Mouse (Mus musculus): Measurements from ENCODE around the gene Gpd1l. TPM values are rescaled to one million over a fixed set of nuclear protein-coding genes. Genes with fewer than 3 reads are reported as not detected.
"Not testable (repeated sequence)": the region's sequence is repeated elsewhere in the genome, so short reads cannot be mapped to it uniquely, and the experiment has no call there.

Gpd1l gene
- total RNA-seq (2014; rRNA removed): 73.8 and 86.0 TPM in 2 replicates
- polyA plus RNA-seq (2015; fragmentation: Nextera tagmentation; extraction: Ambion mirVana): 45.1 and 47.0 TPM in 2 replicates

DNA sequence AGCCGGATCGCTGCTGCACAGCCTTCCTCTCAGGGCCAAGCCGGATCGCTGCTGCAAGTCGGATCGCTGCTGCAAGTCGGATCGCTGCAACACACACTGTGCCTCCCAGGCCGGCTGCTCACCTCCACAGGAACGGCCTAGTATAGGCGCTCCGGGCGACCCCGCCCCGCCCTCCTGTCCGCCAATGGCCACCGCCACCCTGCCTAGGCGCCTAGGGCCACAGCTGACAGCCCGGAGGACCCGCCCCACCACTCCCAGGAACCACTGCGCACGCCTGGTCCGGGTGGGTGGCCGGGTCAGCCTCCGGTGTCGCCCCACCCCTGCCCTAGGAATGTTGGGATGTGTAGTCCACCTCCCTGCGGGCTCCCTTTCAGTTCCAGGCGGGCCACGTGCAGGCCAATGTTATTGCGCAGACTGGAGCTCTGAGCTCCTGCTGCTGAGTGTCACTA, at the start of gene Gpd1l:
Gene Gpd1l, minus strand, starts transcription at position 265 of the 449 bp plus-strand sequence.
- no peak for TF ChIP-seq CTCF (IDR thresholded peaks at IDR 0.05; ENCODE audit: low read depth)
- Histone ChIP-seq H3K4me3 (ENCODE audit: low read depth, low read length) (peak within 1 kb of the TSS; percentile 73), H3K9me3 (ENCODE audit: low read length) (no peaks in the 10 kb centered on the region), H3K4me1 (ENCODE audit: insufficient read depth) (0 out of 2 replicates have a peak, but pooled peaks cover 4% of the 10 kb centered on the region), H3K4me2 (ENCODE audit: low read depth) (peak within 1 kb of the TSS; percentile 96), H3K9ac (peak within 1 kb of the TSS; percentile 73), H3K27me3 (ENCODE audit: insufficient read depth, low read length) (no peaks in the 10 kb centered on the region), H3K36me3 (ENCODE audit: insufficient read depth) (no peaks in the 10 kb centered on the region), H3K27ac (ENCODE audit: low read depth, low read length) (peak within 1 kb of the TSS; percentile 70)
- peak; percentile 88 for DNase-seq
- peak; percentile 97 for ATAC-seq
- under 1% methylated on average over 28 of the region's 30 CpGs for WGBS

DNA sequence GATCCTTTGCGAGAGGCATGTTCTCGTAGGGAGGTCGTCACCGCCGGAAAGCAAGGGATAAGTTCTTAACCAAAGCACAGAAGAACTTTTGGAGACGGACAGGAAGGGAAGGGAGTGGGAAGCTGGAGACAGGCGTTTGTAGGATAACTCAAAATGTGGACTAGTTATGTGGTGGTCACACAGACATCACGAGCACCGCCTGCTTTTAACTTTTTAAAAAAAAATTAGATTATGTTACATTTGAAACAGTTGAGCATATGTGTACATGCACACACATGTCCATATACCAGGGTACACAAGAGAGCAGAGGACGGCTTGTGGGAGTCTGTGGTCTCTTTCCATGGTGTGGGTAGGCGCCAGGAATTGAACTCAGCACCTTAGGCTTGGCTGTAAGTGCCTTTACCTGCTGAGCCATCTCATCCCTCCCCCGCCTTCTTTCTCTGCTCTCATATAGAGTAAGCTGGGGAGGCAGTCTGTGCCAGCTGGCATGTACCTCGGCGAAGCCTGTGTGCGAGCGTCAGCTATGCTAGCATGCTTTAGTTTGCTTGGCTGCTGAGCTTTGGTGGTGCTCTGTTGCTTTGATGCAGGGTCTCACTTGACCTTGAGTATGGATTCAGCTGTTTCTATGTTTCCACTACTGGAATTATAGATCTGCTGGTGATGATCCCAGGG, 49.0 kb upstream of the Gpd1l start, which contains the start of gene Rps27rt:
Gene Rps27rt, minus strand, starts transcription at position 51 of the 672 bp plus-strand sequence.
- H3K9ac ChIP-seq: no peak within 1 kb of the TSS
- H3K4me3 ChIP-seq (ENCODE audit: low read depth, low read length): no peak within 1 kb of the TSS
- WGBS: 80% methylated on average over 16 of the region's 16 CpGs
- no peak within 1 kb of the TSS for H3K27ac ChIP-seq (ENCODE audit: low read depth, low read length)
- H3K4me1 ChIP-seq (ENCODE audit: insufficient read depth): peaks cover 4% of the 10 kb centered on the region; the same call in 1 of the 2 replicates
- no peaks in the 10 kb centered on the region for H3K9me3 ChIP-seq (ENCODE audit: low read length)
- H3K4me2 ChIP-seq (ENCODE audit: low read depth): no peak within 1 kb of the TSS
- H3K36me3 ChIP-seq (ENCODE audit: insufficient read depth): no peaks in the 10 kb centered on the region
- ATAC-seq (no peak), DNase-seq (peak; percentile 41)
- TF ChIP-seq CTCF (IDR thresholded peaks at IDR 0.05; ENCODE audit: low read depth): no peak
- H3K27me3 ChIP-seq (ENCODE audit: insufficient read depth, low read length): no peaks in the 10 kb centered on the region

DNA sequence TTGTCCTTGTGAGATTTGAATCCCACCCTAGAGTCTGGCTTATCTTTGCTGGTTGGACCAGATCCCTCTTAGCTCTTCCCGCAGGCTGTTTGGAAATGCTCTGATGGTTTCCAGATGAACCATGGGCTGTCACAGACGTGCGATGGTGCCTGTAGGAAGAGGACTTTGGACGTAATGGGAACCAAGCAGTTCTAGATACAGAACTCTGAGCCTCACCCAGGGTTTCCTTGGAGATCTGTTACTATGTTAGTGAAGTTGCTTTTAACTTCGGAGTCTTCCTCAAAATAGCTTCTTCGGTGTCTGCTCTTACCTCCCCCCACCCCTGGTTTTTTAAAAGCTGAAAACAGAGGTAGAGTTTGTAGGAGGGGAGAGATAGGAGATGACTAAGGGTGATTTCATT, 46.2 kb upstream of the Gpd1l start:
- H3K9me3 ChIP-seq (ENCODE audit: low read length): no peaks in the 10 kb centered on the region
- peak overlapping the region; percentile 81 for H3K4me2 ChIP-seq (ENCODE audit: low read depth)
- no peak overlapping the region for H3K9ac ChIP-seq
- no peaks in the 10 kb centered on the region for H3K36me3 ChIP-seq (ENCODE audit: insufficient read depth)
- peaks cover 4% of the 10 kb centered on the region; the same call in 1 of the 2 replicates for H3K4me1 ChIP-seq (ENCODE audit: insufficient read depth)
- peak overlapping the region; percentile 63; the same call in 1 of the 2 replicates for H3K4me3 ChIP-seq (ENCODE audit: low read depth, low read length)
- no peaks in the 10 kb centered on the region for H3K27me3 ChIP-seq (ENCODE audit: insufficient read depth, low read length)
- no peak for TF ChIP-seq CTCF (IDR thresholded peaks at IDR 0.05; ENCODE audit: low read depth)
- ATAC-seq (no peak), DNase-seq (no peak)
- WGBS: 72% methylated on average over 6 of the region's 6 CpGs
- no peak overlapping the region for H3K27ac ChIP-seq (ENCODE audit: low read depth, low read length)

DNA sequence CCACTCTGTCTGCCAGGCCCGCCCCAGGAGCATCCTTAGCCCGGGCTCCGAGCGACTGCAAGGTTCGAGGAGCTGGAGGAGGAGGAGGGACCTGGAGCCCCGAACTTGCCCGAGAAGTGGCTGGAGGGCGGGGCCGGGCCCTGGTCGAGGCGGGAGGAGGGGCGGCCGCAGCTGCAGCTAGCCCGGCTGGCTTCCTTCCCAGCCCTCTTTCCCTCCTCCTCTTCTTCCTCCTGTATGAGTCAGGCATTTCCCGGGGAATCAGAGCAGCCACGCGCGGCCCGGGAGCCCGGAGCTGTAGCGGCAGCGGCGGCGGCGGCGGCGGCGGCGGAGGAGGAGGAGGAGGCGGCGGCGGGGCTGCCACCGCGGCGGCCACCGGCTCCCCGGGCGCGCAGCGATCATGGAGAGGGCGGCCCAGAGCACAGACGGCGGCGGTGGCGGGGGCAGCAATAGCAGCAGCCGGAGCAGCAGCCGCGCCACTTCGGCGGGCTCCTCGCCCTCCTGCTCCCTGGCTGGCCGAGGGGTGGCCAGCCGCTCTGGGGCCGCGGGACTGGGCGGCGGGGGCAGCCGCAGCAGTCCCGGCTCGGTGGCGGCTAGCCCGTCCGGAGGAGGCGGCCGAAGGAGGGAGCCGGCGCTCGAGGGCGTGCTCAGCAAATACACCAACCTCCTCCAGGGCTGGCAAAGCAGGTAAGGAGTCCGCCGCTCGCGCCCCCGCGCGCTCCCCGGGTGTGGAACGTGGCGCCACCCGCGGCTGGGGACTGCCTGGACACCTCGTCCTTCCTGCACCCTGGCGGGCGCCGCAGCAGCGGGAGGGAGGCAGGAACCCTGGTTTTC, 44.7 kb upstream of the Gpd1l start, which contains the start of gene Osbpl10:
Gene Osbpl10, plus strand, starts transcription at position 289 of the 831 bp plus-strand sequence.
- WGBS: under 1% methylated on average over 64 of the region's 86 CpGs

DNA sequence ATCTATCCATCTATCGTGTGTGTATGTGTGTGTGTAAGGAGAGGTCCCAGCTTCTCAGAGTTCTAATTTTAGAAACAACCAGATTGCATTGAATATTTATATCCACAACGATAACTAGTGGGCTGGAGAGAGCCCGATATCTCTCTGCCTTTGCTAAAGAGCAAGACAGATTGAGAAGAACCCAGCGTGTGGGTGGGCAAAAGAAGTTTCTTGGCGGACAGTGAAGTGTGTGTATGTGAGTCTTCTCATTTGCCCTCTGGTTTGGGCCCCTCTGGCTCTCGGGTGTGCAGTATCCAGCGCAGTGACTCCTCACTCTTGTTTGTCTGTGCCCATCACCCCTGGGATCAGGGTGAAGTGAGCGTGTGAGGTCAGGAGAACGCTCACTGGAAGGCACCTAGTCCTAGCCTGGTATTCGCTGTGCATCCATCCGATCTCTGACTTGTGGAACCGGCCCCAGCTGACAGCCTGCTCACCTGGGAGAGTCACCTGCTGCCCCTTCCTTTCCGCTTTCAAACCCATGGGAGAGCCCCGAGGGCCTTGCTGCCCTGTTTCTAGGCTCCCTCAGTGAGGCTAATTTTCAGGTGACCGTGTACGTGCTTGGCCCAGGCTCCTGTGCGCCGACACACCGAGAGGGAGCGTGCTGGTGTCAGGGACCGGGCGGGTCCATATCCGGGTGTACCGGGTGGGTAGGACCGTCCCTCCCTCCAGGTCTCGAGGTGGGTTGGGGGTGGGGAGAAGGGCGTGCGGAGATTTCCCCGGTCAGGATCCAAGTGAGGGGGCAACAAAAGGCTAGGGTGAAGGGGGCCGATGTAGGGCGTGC, 43.9 kb upstream of the Gpd1l start:
- no peak for TF ChIP-seq CTCF (IDR thresholded peaks at IDR 0.05; ENCODE audit: low read depth)
- DNase-seq (peak; percentile 40), ATAC-seq (peak; percentile 59)
- Histone ChIP-seq H3K9me3 (ENCODE audit: low read length) (no peaks in the 10 kb centered on the region), H3K27ac (ENCODE audit: low read depth, low read length) (peak overlapping the region; percentile 87), H3K4me3 (ENCODE audit: low read depth, low read length) (peak overlapping the region; percentile 63), H3K27me3 (ENCODE audit: insufficient read depth, low read length) (no peaks in the 10 kb centered on the region), H3K4me2 (ENCODE audit: low read depth) (peak overlapping the region; percentile 81), H3K9ac (peak overlapping the region; percentile 80), H3K36me3 (ENCODE audit: insufficient read depth) (no peaks in the 10 kb centered on the region), H3K4me1 (ENCODE audit: insufficient read depth) (peaks cover 4% of the 10 kb centered on the region; the same call in 1 of the 2 replicates)
- 7% methylated on average over 29 of the region's 31 CpGs for WGBS

More for the DNA sequence above, 44.7 kb upstream of the Gpd1l start, which contains the start of gene Osbpl10:
- peak within 1 kb of the TSS; percentile 80 for H3K9ac ChIP-seq
- H3K36me3 ChIP-seq (ENCODE audit: insufficient read depth): no peaks in the 10 kb centered on the region
- H3K27me3 ChIP-seq (ENCODE audit: insufficient read depth, low read length): no peaks in the 10 kb centered on the region
- peak within 1 kb of the TSS; percentile 63 for H3K4me3 ChIP-seq (ENCODE audit: low read depth, low read length)
- DNase-seq (peak; percentile 75), ATAC-seq (peak; percentile 80)
- TF ChIP-seq CTCF (IDR thresholded peaks at IDR 0.05; ENCODE audit: low read depth): peak; percentile 67
- H3K4me2 ChIP-seq (ENCODE audit: low read depth): peak within 1 kb of the TSS; percentile 81
- peak within 1 kb of the TSS; percentile 87 for H3K27ac ChIP-seq (ENCODE audit: low read depth, low read length)
- H3K9me3 ChIP-seq (ENCODE audit: low read length): no peaks in the 10 kb centered on the region
- peaks cover 4% of the 10 kb centered on the region; the same call in 1 of the 2 replicates for H3K4me1 ChIP-seq (ENCODE audit: insufficient read depth)

DNA sequence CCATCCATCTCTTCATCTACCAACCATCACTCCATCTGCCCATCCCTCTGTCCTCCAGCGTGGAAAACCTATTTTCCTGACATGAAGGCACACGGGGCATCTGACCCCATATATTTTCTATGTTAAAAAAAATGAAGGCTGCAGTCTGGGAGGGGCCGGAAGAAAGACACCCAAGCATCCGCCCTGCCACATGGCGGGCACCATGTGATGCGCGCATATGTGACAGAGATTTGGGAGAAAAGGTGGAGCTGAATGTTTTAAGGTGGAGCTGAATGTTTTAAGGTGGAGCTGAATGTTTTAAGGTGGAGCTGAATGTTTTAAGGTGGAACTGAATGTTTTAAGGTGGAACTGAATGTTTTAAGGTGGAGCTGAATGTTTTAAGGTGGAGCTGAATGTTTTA, 32.5 kb upstream of the Gpd1l start:
- not testable (repeated sequence) for H3K4me1 ChIP-seq (ENCODE audit: insufficient read depth); H3K9me3 ChIP-seq (ENCODE audit: low read length); DNase-seq; H3K4me3 ChIP-seq (ENCODE audit: low read depth, low read length); ATAC-seq; H3K9ac ChIP-seq; H3K27ac ChIP-seq (ENCODE audit: low read depth, low read length); H3K36me3 ChIP-seq (ENCODE audit: insufficient read depth); H3K27me3 ChIP-seq (ENCODE audit: insufficient read depth, low read length); H3K4me2 ChIP-seq (ENCODE audit: low read depth)
- WGBS: 78% methylated on average over 7 of the region's 7 CpGs

All from forebrain, postnatal 0 days (tissue).